Mouse (Mus musculus) kidney, postnatal 25 days (tissue): Measurements from ENCODE around the gene Fam221a.
A peak's percentile ranks its signal among the peaks of the same experiment; 100 is the strongest.

Experiments used
- DNase-seq, 2 experiments: peaks; one replicate each; pipeline ENCODE4 v3.0.0; 2021; ENCODE audit warnings: mixed read lengths in 2 of 2

Fam221a gene

DNA sequence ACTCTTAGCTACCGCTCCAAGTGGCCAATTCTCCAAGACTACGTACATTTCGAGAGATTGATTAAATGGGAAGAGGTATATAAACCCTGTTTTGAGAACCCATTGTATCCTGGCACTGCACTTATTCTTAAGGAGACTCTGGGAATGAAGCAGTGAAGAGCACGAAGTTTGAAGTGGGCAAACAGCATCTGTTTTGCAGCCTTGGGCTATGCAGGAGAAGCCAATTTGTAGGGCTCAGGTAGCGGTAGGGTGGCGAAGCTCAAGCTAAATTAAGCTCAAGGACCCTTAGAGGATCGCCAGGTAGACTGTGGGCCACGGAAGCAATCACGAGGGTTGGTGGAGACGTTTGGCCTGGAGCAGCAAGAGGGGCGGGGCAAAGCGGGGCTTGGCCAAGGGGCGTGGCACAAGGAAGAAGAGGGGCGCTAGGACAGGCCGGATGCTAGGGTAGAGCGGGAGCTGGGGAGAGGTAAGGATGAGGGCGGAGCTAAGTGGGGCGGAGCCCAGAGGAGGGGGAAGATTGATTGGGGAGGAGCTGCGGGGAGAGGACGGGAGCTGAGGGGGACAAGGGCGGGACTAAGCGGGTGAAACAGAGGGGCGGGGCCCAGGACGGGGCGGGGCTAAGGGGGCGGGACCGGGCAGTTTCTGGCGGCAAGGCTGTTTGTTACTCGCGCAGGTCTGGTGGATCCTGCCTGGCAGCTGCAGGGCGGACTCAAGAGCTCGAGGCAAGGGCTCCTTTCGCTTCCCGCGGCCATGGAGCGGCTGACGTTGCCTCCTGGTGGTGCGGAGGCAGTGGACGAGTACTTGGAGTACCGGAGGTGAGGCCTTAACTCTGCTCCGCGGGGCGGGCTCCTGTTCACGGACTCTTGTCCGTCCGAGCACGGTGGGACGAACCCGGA is at the start of gene Fam221a:
Gene Fam221a, plus strand, starts transcription at position 581 of the 896 bp plus-strand sequence.
- DNase-seq = peak; percentile 90 to 94

DNA sequence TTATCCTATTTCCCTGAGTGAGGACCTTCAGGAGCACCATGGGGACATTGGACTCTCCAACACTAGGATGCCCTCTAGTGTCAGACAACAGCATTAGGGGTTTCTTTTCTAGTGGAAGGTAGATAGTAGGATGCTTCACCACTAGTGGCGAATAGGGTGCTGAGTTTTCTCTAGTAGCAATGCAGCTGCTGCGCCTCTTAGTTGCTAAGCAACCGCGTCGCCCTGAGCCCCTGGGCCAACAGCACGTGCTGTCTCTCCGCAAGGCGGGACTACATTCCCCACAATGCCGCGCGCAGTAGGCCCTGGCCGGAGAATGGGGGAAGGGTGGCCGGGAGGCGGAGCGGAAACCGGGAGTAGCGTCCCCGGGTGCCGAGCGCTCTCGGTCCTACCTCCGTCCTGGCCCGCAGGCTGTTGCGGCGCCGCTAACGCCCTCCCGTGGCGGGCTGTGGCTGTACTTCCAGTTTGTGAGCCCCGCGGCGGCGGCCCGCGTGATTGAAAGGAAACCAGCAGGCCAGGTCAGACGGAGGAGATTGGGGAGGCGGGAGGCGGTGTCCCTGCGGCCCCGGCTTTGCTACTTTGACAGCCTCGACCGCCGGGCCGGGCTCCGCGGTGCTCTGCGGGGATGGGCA is 48.5 kb upstream of the Fam221a start, which contains the start of gene Ccdc126:
Gene Ccdc126, plus strand, starts transcription at position 309 of the 629 bp plus-strand sequence.
- DNase-seq = peak; percentile 98 to 99

DNA sequence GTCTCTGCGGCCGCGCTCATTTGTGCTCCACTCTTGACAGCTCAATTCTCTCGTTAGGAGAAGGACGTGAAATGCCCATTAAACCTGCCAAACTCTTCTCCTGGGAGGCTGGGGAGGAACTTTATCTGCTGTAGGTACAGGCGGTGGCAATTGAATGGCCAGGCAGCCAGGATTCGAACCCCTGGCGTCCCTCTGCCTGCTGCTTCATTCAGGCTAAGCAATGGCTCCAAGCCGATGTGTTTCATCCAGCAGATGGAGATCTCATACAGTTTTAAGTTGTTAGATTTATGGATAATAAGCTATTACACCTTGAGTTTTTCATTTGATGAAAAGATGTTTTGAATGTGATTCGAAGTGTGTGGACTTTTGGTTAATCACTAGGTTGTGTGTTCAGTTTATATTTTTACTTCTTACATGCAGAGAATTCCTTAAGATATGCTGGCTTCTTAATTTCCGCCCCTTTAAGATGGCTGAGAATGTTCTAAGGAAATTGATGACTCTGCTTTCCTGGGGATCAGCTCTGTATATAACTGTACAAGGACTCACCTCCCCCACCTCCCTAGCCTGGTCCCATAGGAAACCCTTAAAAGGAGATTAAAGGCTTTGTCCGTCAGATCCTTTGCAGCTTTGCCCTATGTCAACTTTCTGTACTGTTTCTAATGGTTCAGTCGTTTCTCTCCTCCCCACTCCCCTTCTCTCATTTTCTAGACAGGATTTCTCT is 47.8 kb upstream of the Fam221a start:
- DNase-seq = no peak

DNA sequence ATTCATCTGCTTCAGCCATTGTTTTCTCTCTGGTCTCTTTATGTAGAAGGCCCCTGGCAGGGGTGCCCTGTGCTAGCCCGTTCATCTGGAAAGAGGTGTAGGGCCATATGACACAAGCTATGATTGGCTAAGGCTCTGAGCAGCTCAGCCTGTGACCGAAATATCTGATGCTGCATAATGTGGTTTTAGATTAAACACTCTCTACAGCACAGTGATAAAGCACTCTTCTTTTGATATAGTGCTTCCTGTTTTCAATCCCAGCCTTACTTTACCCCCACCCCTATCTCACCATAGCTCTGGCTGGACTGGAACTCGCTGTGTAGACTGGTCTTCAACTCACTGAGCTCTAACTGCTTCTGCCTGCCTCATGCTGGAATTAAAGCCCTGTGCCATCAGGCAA is 46.2 kb upstream of the Fam221a start:
- no peak for DNase-seq

DNA sequence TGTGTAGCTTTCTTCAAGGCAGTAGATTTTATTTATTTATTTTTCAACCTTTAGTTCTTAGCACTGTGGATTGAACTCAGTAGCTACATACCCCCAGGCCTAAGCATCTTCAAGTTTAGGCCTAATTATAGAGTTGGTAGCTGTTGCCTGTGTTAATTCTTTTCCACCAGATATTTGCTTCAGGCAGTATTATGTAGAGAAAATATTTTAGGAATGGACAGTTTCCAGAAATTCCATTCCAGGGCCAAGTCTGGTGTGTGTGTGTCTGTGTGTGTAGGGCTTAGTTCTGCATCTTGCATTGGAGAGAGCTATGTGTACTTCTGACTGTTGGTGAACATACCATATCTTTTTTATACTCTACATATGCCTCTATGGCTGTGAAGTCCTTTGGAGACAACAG is 45.5 kb upstream of the Fam221a start:
- no peak for DNase-seq

DNA sequence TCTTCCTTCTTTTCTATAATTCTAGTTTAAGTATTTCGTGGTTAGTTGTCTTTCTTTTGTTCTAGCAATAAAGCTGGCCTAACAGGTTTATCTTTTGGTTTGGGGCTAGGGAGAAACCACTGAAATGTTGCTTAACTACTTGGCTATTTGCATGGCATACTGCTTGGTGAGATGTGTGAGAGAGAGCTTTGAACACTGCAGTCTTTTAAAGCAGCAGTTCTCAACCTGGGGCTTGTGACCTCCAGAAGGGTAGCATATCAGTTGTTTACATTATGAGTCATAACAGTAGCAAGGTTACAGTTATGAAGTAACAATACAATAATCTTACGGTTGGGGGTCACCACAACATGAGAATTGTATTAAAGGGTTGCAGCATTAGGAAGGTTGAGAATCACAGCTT is 44.6 kb upstream of the Fam221a start:
- no peak for DNase-seq

DNA sequence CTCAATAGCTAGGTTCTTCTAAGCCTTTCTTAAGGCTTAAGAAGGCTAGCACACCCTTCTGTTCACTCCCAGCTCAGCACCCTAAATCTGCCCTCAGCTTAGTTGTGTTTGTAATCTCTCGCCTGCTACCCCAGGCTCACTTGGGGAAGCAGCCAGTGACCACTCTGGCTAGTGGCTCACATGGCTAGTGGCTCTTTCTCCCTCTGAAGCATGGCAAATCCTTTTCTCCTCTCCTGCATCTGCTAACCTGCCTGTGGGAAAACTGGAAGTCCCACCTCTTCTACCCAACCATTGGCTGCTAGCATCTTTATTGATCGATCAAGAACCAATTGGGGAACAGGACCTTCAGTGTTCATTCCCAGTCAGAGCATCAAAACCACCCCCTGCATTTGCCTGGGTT is 43.0 kb upstream of the Fam221a start:
- DNase-seq = no peak

DNA sequence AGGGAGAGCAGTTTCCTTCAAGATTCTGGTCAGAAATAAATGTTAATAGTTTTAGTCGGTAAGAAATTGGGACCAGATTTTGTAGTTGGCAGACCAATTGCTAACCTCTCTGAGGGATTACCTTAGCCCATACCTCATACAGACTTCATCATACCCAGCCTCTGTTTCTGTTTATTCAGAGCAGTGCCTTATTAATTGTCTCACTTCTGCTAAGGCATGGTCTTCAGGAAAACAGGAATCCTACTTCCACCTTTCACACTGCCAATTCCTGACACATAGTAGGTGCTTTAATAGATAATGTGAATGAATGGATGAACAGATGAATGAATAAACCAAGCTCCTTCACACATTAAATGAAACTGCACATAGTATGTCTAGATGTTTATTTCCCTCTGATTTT is 42.2 kb upstream of the Fam221a start:
- DNase-seq = no peak

DNA sequence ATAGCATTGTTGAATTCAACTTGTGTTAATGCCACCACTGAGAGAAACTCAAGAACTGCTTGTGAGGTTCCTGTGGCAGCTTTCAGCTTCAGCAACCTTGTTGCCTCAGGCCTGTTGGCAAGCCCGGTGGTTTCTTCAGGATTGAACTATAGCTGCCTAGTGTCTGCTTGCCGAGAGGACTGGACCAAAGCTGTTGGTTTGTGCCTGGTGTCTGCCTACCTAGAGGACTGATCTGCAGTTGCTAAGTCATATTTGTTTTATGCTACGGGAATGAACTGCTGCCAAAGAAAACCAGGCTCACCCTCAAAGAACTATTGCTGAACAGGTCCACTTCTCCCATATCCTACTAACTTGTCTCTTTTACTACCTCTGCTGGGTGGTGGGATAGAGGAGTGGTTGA is 40.7 kb upstream of the Fam221a start:
- peak in 1 of 2 experiments; percentile 6 for DNase-seq

DNA sequence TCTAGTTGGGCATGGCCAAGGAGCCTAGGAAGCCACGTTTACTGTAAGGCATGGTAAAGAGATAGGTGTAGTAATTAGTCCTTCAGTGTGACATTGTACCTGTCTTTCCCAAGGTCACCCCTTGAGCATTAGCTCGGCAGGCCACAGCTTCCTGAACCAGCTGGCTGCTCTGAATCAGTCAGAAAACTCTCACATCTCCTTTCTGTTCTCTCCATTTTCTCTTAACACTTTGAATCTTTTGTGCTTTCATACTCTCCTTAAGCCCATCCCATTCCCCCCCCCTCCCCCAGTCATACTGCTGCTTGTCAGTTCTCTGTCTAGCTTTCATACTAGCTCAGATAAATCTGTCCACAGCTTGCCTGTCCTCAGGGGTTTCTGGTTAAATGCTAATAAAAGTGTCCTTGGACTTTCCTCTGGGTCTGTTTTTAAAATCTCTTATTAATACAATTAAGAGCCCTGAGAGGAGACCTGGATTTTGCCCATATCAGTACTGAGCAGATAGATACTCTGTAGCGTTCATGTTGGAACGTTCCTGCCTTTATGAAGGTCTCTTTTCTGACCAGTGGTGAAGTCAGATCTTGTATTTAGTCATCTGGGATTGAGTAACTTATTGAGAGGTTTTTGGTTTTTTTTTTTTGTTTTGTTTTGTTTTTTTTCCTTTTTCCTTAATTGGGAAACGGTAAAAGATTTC is 36.0 kb upstream of the Fam221a start:
- no peak for DNase-seq

DNA sequence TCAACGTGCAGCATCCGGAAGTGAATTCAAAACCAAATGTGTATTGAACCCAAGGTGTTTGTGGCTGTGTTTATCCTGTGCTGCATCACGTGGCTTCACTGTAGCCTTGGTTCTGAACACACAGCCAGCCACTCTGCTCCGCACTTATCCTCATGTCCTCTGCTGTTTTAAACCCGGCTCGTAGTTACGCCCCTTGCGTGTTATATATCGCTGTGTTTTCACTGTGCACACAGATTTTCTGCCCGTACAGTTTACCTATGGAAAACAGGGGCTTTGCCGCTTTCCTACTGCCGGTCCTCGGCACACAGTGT is 35.5 kb upstream of the Fam221a start:
- no peak for DNase-seq

DNA sequence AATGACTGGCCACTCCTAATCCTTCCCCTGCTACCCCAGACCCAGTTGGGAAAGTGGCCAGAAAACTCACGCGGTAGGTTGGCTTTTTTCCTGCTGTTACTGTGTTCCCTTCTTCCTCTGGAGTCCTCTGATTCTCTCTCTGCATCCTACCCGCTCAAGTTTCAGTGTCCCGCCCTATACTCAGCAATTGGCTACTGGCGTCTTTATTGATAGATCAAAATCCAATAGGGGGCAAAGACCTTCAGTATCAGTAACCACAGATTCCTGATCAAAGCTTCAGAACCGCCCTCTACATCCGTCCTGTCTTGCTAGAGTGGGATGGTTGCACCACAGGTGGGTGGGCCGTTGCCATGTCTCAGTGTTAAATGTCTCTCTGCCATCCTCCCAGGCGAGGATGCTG is 29.0 kb upstream of the Fam221a start:
- DNase-seq = no peak

DNA sequence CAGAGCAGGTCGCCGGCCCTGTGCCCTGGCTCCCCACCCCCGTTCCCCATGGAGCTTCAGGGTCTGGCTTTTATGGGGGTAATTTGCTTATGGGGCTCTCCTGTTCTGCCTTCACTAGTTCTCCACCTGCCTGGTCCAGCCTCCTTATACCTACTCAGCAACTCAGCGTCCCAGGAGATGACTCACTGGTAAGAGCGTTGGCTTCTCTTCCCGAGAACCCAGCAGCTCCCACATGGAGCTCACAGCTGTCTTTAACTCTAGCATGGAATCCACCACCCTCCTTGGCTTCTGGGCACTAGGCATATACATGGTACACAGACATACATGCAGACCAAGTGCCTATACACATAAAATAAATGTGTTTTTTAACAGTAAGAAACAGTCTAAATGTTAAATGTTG is 28.4 kb upstream of the Fam221a start:
- DNase-seq = no peak

DNA sequence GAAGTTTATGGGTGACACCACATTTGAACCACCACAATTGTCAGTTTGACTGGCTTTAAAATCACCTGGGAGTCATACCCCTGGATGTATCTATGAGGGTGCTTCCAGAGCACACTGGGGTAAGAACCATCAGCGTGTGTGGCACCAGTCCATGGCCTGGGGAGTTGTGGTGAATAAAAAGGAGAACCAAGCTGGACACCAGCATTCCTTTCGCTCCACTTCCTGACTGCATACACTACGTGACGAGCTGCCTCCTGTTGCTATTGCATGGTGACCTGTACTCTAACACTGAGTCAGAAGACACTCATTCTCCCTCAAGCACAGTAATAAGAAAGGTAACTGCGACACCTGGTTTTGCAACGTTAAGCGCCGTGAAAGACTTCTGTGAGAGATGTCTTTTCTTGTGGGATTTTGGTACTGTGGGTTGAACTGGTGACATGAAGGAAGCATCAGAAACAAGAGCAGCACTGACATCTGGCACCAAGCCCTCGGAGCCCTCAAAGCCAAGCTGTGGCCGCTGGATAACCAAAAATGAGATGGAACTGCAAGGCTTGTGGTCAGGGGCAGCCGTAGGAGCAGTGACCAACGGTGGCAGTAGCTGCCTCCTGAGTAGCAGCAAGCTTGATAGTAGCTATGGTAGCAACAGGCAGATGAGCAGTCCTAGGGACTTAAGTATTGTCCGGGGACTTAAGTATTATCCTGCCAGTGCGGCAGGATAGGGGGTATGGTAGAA is 23.6 kb upstream of the Fam221a start:
- no peak for DNase-seq

DNA sequence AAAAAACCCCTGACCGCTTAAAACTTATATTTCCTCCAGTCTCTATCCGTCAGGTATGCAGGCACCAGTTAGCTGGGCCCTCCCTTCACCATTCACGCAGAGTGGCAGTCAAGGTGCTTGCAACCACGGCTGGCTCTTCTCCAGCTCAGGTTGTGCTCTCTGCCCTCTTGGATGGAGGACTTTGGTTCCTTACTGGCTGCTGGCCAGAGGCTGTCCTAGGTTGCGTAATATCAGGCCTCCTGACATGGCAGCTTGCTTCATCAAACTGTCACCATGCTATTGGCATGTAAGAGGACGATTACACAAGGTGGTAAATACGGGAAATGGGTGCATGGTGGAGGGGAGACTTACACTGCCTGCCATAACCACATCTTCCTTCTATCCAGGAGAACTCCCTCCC is 17.7 kb upstream of the Fam221a start:
- DNase-seq = peak; percentile 92 to 94

DNA sequence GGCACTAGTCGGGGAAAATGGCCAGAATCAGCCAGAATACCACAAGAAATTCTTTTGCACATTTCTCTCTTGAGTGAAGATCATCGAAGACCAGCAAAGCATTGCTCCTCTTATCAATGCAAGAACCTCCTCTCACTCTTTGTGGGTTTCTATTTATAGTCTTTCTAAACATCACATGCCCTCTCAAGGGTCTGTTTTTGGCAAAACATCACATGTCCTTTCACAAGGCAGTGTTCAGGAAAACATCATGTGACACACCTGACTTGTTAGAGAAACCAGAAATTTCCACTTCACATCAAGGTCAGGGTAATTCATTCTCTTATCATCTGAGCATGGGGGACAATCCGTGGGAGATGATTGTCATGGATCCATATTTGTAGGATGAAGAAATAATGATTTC is 12.9 kb upstream of the Fam221a start:
- DNase-seq = no peak

DNA sequence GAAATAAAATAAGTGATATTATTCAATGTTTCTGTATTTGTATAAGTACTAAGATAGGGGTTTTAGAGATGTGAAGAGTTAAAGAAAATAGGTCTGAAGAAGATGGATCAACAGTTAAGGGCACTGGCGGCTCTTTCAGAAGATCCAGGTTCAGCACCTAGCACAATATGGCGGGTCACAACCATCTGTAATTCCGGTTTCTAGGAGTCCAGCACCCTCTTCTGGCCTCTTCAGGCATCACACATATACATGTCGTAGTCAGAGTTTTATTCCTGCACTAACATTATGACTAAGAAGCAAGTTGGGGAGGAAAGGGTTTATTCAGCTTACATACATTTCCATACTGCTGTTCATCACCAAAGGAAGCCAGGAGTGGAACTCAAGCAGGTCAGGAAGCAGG is 12.4 kb upstream of the Fam221a start:
- DNase-seq = no peak

DNA sequence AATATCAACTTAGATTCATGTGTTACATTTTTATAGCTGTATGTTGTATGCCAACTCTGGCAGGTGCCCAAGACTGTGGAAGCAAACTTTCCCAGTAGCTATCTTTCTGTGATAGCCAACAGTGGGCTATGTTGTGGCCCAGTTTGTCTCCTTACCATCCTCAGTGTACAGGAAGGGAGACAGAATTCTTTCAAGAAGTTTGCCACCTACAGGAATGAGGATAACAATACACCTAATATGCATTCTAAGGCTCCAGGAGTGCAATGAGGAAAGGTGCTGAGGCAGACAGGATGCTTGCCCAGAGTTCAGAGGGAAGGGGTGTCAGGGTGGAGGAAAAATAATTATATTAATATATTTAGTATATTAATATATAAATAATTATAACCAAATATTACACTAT is 7.1 kb upstream of the Fam221a start:
- no peak for DNase-seq

DNA sequence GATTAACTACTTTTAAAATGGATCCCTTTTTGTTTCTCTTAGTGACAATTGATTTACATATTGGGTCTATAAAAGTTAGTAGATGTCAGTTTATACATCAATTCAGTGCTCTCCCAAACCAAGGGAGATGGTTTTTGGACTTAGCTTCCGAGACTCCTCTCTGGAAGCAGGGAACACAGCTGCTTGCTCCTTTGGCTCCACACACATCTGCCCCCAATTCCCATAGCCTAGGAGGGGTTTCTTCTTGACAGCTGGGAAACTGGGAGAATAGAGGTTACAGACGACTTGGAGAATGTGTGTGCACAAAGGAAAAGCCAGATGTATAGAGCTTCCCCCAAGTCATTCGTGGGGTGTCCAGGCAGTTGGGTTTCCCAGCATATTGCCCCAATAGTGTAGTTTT is 673 bp downstream of the Fam221a start:
- DNase-seq = no peak

DNA sequence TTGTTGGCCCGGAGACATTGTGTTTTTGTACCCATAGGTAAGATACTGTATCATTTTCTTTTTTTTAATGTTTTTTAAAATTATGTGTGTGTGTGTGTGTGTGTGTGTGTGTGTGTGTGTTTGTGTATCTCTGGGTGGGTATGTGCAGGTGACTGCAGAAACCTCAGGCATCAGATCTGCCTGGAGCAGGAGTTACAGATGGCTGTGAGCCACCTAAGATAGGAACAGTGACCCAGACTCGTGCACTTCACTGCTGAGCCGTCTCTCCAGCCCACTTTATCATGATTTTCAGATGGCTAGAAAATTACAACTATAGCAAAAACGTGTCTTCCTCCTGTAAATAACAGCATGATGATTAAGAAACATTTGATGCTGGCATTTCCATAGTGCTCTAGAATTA is 5.2 kb downstream of the Fam221a start:
- no peak for DNase-seq

DNA sequence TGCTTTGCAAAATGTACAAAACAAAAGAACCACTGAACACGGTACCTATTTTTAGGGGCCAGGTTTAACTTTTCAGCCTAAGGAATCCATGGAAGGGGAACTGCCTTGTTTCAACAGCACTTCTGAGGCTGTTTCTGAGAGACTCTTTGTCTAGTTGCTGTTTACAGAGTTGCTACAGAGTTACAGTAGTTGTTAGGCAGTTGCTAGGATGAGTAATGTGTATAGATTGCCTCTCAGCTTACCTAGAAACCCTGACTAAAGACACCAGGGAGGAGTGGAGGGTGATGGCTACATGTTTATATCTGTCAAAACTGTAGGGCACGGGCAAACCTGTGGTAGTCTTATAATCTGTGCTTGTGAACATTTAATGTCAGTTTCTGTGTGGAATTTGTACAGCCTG is 6.4 kb downstream of the Fam221a start:
- no peak for DNase-seq

DNA sequence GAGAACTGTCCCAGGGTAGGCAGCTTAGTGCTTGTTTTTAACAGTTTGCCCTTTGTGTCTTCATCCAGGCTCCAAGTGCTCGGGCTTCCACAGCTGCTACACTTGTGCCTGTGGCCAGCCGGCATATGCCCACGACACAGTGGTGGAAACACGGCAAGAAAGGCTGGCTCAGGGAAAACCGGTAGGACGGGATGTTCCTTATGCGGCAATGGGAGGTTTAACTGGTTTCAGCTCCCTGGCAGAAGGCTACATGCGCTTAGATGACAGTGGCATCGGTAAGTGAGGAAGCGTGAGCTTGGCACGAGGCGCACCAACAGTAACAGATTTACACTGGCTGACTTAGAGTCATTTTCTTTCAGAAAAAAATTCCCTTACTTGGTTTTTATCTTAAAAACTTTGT is 10.8 kb downstream of the Fam221a start:
- no peak for DNase-seq

DNA sequence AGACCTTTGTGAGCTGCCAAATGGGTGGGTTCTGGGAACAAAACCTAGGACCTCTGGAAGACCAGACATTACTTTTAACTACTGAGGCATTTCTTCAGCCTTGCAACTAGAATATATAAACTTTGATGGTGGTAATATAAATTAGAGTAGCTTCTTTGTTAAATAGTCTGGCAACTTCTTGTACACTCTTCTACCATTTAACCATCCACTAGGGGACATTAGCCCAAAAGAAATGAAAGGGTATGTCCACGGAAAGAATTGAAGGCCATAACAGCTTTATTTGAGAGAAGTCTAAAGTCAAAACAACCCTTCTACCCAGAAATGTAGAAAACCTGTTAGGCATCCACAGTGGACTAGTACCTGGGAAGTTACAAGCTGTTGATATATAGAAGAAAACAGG is 26.7 kb downstream of the Fam221a start:
- no peak for DNase-seq
